Mouse (Mus musculus): Measurements from ENCODE around the gene Sumo3.

The Sumo3 gene

GRCm38 (mm10) chr10:77626591-77626990 is 20.7 kb downstream of the Sumo3 start:
- DNase-seq (ENCODE audit: low spot score) = no peak

- peak; percentile 77 for DNase-seq (ENCODE audit: low spot score)
These were observed 21.6 kb downstream of the Sumo3 start for GRCm38 (mm10) chr10:77627497-77627896.

- DNase-seq (ENCODE audit: low spot score) = no peak
These were observed 23.3 kb downstream of the Sumo3 start for GRCm38 (mm10) chr10:77629163-77629562.

- DNase-seq (ENCODE audit: low spot score) = no peak
These were observed 24.1 kb downstream of the Sumo3 start for GRCm38 (mm10) chr10:77629970-77630369.

- DNase-seq (ENCODE audit: low spot score) = no peak
These were observed 28.1 kb downstream of the Sumo3 start for GRCm38 (mm10) chr10:77634016-77634415.

GRCm38 (mm10) chr10:77634452-77635231 is 28.7 kb downstream of the Sumo3 start:
- no peak for DNase-seq (ENCODE audit: low spot score)

- DNase-seq (ENCODE audit: low spot score) = no peak
These were observed 30.5 kb downstream of the Sumo3 start for GRCm38 (mm10) chr10:77636234-77636922.

DNA sequence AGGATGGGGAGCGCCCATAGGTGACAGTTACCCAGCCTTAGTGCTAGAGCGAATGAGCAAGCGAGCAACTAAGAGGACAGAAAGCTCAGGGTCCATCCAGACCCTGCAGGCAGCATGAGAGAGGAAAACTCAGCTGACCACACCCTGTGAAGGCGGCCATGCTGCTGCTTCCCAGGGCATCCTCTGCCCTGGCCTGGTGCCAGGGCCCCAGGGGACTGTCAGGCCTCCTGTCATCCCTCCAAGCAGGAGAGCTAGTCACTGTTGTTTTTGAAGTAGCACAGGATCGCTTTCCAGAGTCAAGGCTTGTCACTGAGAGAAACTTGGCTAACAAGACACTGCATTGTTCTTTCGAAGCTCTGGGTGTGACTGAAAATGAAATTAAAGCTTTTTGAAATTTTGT is 33.1 kb downstream of the Sumo3 start:
- DNase-seq (ENCODE audit: low spot score) = no peak

GRCm38 (mm10) chr10:77643160-77643559 is 37.3 kb downstream of the Sumo3 start:
- no peak for DNase-seq (ENCODE audit: low spot score)

- no peak for DNase-seq (ENCODE audit: low spot score)
These were observed 39.7 kb downstream of the Sumo3 start for GRCm38 (mm10) chr10:77645571-77645970.

- no peak for DNase-seq (ENCODE audit: low spot score)
These were observed 41.6 kb downstream of the Sumo3 start for GRCm38 (mm10) chr10:77647461-77647860.

GRCm38 (mm10) chr10:77647901-77648300 is 42.0 kb downstream of the Sumo3 start:
- DNase-seq (ENCODE audit: low spot score) = no peak

DNA sequence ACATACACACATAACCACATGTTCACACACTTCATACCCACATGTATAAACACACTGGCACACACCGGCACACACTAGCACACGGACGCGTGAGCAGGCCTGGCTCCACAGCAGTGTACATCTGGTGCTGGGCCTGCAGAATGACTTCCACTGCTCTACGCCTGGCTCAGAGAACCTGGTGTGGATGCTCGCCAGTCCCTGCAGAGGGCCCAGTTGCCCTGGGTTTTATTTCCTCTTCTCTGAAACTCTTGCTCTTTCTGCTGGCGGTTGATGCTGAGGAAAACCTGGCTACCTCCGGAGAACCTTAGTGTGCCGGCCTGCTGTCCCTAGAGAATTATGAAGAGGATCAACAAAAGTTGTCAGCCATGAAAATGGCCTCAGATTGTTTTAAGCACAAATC is 46.1 kb downstream of the Sumo3 start:
- DNase-seq (ENCODE audit: low spot score) = no peak

GRCm38 (mm10) chr10:77658286-77658994 is 52.5 kb downstream of the Sumo3 start:
- no peak for DNase-seq (ENCODE audit: low spot score)

GRCm38 (mm10) chr10:77663949-77664665 is 58.2 kb downstream of the Sumo3 start:
- no peak for DNase-seq (ENCODE audit: low spot score)

DNA sequence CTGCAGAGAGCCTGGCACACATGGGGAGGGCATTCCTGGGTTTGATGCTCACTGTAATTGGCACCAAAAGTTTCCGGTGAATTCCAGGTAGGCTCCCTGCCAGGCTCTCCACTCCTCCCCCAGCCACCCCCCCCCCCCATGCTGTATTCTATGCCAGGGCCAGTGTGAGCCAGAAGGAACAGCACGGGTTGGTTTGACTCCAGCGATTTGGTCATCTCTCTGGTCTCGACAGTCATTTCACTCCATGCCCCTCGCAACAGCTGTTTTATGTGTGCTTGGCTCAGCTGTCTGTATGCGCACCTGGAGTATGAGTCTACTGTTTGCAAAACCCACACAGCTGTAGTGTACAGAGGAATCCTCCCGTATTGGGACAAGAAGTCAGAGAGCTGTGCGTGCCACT is 60.4 kb downstream of the Sumo3 start:
- DNase-seq (ENCODE audit: low spot score) = no peak

DNA sequence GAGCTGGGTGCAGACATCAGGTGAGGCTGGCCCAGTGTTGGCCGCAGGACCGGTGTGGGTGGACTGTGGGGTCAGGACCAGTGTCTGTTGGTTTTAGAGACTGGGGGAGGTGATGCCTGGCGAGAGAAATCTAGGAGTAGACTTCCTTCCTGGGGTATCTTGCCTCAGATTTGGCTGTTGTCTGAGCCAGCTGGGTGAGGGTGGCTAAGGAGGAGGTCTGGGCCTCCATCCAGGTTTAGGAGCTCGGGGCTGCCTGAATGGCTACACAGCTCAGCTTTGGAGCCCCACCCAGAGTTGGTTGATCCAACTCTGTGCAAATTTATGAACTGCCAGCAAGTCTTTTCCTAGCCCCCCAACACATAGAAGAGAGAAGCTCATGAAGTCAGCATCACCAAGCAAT is 61.5 kb downstream of the Sumo3 start:
- no peak for DNase-seq (ENCODE audit: low spot score)

Measured in ovary, postnatal 36 days (tissue).